Mouse (Mus musculus) limb, embryonic 15.5 days (tissue): ENCODE results near the gene Rfx7. TPM values are rescaled to one million over a fixed set of nuclear protein-coding genes. Genes with fewer than 3 reads are reported as not detected.
"Not testable (repeated sequence)": the region's sequence is repeated elsewhere in the genome, so short reads cannot be mapped to it uniquely, and the experiment has no call there.

Source experiments
- ATAC-seq: fragments of 200-750 bp; cut with Nextera tagmentation; 2 replicates; pipeline ENCODE4 v1.8.0; 2017; ENCODE audit warnings: low read depth, moderate TSS enrichment; ENCODE audit not compliant: insufficient number of reproducible peaks, low FRiP score, low TSS enrichment
- H3K27ac ChIP-seq: fragments of 300-500 bp; sonication (generic); 2 replicates; pipeline ENCODE4 v1.5.1; 2015; ENCODE audit warnings: moderate library complexity, mild to moderate bottlenecking, inconsistent platforms
- H3K27me3 ChIP-seq: fragments of 300-500 bp; sonication (generic); 2 replicates; pipeline ENCODE4 v1.6.1; 2015; ENCODE audit warnings: inconsistent platforms
- H3K36me3 ChIP-seq: fragments of 300-500 bp; sonication (generic); 2 replicates; pipeline ENCODE4 v1.6.1; 2015; ENCODE audit warnings: inconsistent platforms
- H3K4me1 ChIP-seq: fragments of 300-500 bp; sonication (generic); 2 replicates; pipeline ENCODE4 v1.6.1; 2015; ENCODE audit warnings: inconsistent platforms
- H3K4me2 ChIP-seq: fragments of 300-500 bp; sonication (generic); 2 replicates; pipeline ENCODE4 v1.6.1; 2015; ENCODE audit warnings: mild to moderate bottlenecking, inconsistent platforms
- H3K4me3 ChIP-seq: fragments of 300-500 bp; sonication (generic); 2 replicates; pipeline ENCODE4 v1.5.1; 2015; ENCODE audit warnings: mild to moderate bottlenecking, inconsistent platforms
- H3K9ac ChIP-seq: fragments of 300-500 bp; sonication (generic); 2 replicates; pipeline ENCODE4 v1.6.1; 2015; ENCODE audit warnings: inconsistent platforms
- H3K9me3 ChIP-seq: fragments of 300-500 bp; sonication (generic); 2 replicates; pipeline ENCODE4 v1.6.1; 2016; ENCODE audit warnings: inconsistent platforms
- WGBS: fragments of 180-500 bp; shearing (Covaris S2); methylation state at CpG from one replicate; pipeline ENCODE4 v1.1.7; 2015; 5-methylcytosine and 5-hydroxymethylcytosine counted together
- polyA plus RNA-seq: library from polyadenylated mRNA; unstranded; fragments of >200 nt; fragmentation: Nextera tagmentation; extraction: Ambion mirVana; gene quantifications from 2 replicates; pipeline ENCODE4 v1.2.1, GENCODE M21; 2015

Rfx7 gene
- polyA plus RNA-seq, 1 experiment from 2014 or later = 8.2 TPM

GRCm38 (mm10) chr9:72642756-72643447, 110.9 kb downstream of the Rfx7 start:
- 93% methylated on average over 4 of the region's 4 CpGs for WGBS
- not testable (repeated sequence) for H3K27me3 ChIP-seq, H3K4me2 ChIP-seq, H3K36me3 ChIP-seq, ATAC-seq, H3K9ac ChIP-seq, H3K9me3 ChIP-seq, H3K4me3 ChIP-seq
- peaks cover 41% of the 10 kb centered on the region for H3K4me1 ChIP-seq
- peak overlapping the region; percentile 66; the same call in 1 of the 2 replicates for H3K27ac ChIP-seq

- Histone ChIP-seq H3K4me2 (no peak overlapping the region), H3K9ac (no peak overlapping the region), H3K9me3 (no peaks in the 10 kb centered on the region), H3K27ac (peak overlapping the region; percentile 66), H3K4me1 (peaks cover 41% of the 10 kb centered on the region), H3K4me3 (no peak overlapping the region), H3K36me3 (no peaks in the 10 kb centered on the region), H3K27me3 (no peaks in the 10 kb centered on the region)
- no peak for ATAC-seq
- WGBS = 64% methylated on average over 6 of the region's 6 CpGs
Observed at GRCm38 (mm10) chr9:72643651-72644417, 111.8 kb downstream of the Rfx7 start.

- H3K4me2 ChIP-seq = no peak overlapping the region
- no peak overlapping the region for H3K9ac ChIP-seq
Observed at GRCm38 (mm10) chr9:72644418-72645110, 112.5 kb downstream of the Rfx7 start.

GRCm38 (mm10) chr9:72649781-72650180, 117.7 kb downstream of the Rfx7 start:
- H3K4me2 ChIP-seq = no peak overlapping the region
- no peak overlapping the region for H3K27ac ChIP-seq
- H3K4me1 ChIP-seq = peaks cover 17% of the 10 kb centered on the region
- no peak overlapping the region for H3K9ac ChIP-seq
- H3K9me3 ChIP-seq = no peaks in the 10 kb centered on the region
- no peaks in the 10 kb centered on the region for H3K27me3 ChIP-seq
- WGBS = 30% methylated on average over 2 of the region's 2 CpGs
- H3K36me3 ChIP-seq = no peaks in the 10 kb centered on the region
- ATAC-seq = no peak
- no peak overlapping the region for H3K4me3 ChIP-seq

More at GRCm38 (mm10) chr9:72644418-72645110, 112.5 kb downstream of the Rfx7 start:
- H3K27ac ChIP-seq = peak overlapping the region; percentile 66
- no peak for ATAC-seq
- peaks cover 34% of the 10 kb centered on the region for H3K4me1 ChIP-seq
- no peaks in the 10 kb centered on the region for H3K27me3 ChIP-seq
- H3K9me3 ChIP-seq = no peaks in the 10 kb centered on the region
- H3K4me3 ChIP-seq = no peak overlapping the region
- WGBS = 36% methylated on average over 6 of the region's 6 CpGs
- no peaks in the 10 kb centered on the region for H3K36me3 ChIP-seq

GRCm38 (mm10) chr9:72652961-72653360, 120.9 kb downstream of the Rfx7 start:
- peak; percentile 77 for ATAC-seq
- Histone ChIP-seq H3K4me2 (peak overlapping the region; percentile 22; the same call in 1 of the 2 replicates), H3K9me3 (no peaks in the 10 kb centered on the region), H3K27ac (peak overlapping the region; percentile 89), H3K4me3 (peak overlapping the region; percentile 9; the same call in 1 of the 2 replicates), H3K27me3 (no peaks in the 10 kb centered on the region), H3K4me1 (peaks cover 34% of the 10 kb centered on the region), H3K36me3 (no peaks in the 10 kb centered on the region), H3K9ac (no peak overlapping the region)
- 10% methylated on average over 8 of the region's 8 CpGs for WGBS

GRCm38 (mm10) chr9:72653533-72653932, 121.5 kb downstream of the Rfx7 start:
- H3K4me2 ChIP-seq = peak overlapping the region; percentile 22; the same call in 1 of the 2 replicates
- 0 out of 2 replicates have a peak overlapping the region, but pooled peaks have one; percentile 9 for H3K4me3 ChIP-seq
- H3K36me3 ChIP-seq = no peaks in the 10 kb centered on the region
- H3K27ac ChIP-seq = peak overlapping the region; percentile 89
- no peaks in the 10 kb centered on the region for H3K9me3 ChIP-seq
- H3K4me1 ChIP-seq = peaks cover 34% of the 10 kb centered on the region
- H3K27me3 ChIP-seq = no peaks in the 10 kb centered on the region
- no peak overlapping the region for H3K9ac ChIP-seq
- ATAC-seq = no peak; the same call in 1 of the 2 replicates
- WGBS = 18% methylated on average over 4 of the region's 4 CpGs

GRCm38 (mm10) chr9:72654593-72655242, 122.7 kb downstream of the Rfx7 start:
- Histone ChIP-seq H3K4me2 (no peak overlapping the region), H3K4me3 (no peak overlapping the region), H3K4me1 (peaks cover 34% of the 10 kb centered on the region), H3K9me3 (no peaks in the 10 kb centered on the region), H3K27ac (peak overlapping the region; percentile 35; the same call in 1 of the 2 replicates), H3K9ac (no peak overlapping the region), H3K36me3 (no peaks in the 10 kb centered on the region), H3K27me3 (no peaks in the 10 kb centered on the region)
- WGBS = 72% methylated on average over 6 of the region's 6 CpGs
- no peak for ATAC-seq

- 0 out of 2 replicates have a peak, but pooled peaks have one; percentile 26 for ATAC-seq
- Histone ChIP-seq H3K9me3 (no peaks in the 10 kb centered on the region), H3K27me3 (no peaks in the 10 kb centered on the region), H3K4me3 (no peak overlapping the region), H3K27ac (peak overlapping the region; percentile 35), H3K9ac (no peak overlapping the region), H3K4me1 (peaks cover 34% of the 10 kb centered on the region), H3K4me2 (no peak overlapping the region), H3K36me3 (no peaks in the 10 kb centered on the region)
- WGBS = 61% methylated on average over 5 of the region's 5 CpGs
Observed at GRCm38 (mm10) chr9:72655602-72656001, 123.6 kb downstream of the Rfx7 start.

GRCm38 (mm10) chr9:72656491-72656890, 124.5 kb downstream of the Rfx7 start:
- Histone ChIP-seq H3K27ac (0 out of 2 replicates have a peak overlapping the region, but pooled peaks have one; percentile 40), H3K4me1 (peaks cover 37% of the 10 kb centered on the region), H3K4me3 (no peak overlapping the region), H3K9ac (no peak overlapping the region), H3K4me2 (no peak overlapping the region), H3K36me3 (no peaks in the 10 kb centered on the region), H3K27me3 (no peaks in the 10 kb centered on the region), H3K9me3 (no peaks in the 10 kb centered on the region)
- ATAC-seq = no peak
- WGBS = 47% methylated on average over 4 of the region's 4 CpGs

- Histone ChIP-seq H3K9me3 (no peaks in the 10 kb centered on the region), H3K9ac (no peak overlapping the region), H3K4me1 (peaks cover 37% of the 10 kb centered on the region), H3K36me3 (no peaks in the 10 kb centered on the region), H3K4me3 (no peak overlapping the region), H3K27me3 (no peaks in the 10 kb centered on the region), H3K4me2 (no peak overlapping the region), H3K27ac (peak overlapping the region; percentile 40)
- no peak for ATAC-seq
- WGBS = 69% methylated on average over 3 of the region's 3 CpGs
Observed at GRCm38 (mm10) chr9:72656940-72657339, 124.9 kb downstream of the Rfx7 start.

GRCm38 (mm10) chr9:72657694-72658093, 125.7 kb downstream of the Rfx7 start:
- Histone ChIP-seq H3K27me3 (no peaks in the 10 kb centered on the region), H3K4me2 (no peak overlapping the region), H3K9me3 (no peaks in the 10 kb centered on the region), H3K27ac (no peak overlapping the region), H3K9ac (no peak overlapping the region), H3K4me3 (no peak overlapping the region), H3K36me3 (no peaks in the 10 kb centered on the region), H3K4me1 (peaks cover 31% of the 10 kb centered on the region)
- WGBS = 67% methylated on average over 1 of the region's 1 CpGs
- no peak for ATAC-seq
